Mouse (Mus musculus): ENCODE results near the gene Gm10184. TPM values are rescaled to one million over a fixed set of nuclear protein-coding genes. Genes with fewer than 3 reads are reported as not detected.
"Not testable (repeated sequence)": the region's sequence is repeated elsewhere in the genome, so short reads cannot be mapped to it uniquely, and the experiment has no call there.

Gm10184 gene
- polyA plus RNA-seq (2012; fragmentation: generic; extraction: Trizol): 149 TPM
- long read RNA-seq, experiment 1, transcript Gm10184-201 (1 exons, 1,988 nt): major isoform, 421 of 422 reads
- long read RNA-seq, experiment 1, partial matches to known transcripts: 0 of 422 reads
- long read RNA-seq, experiment 1, other reads (novel, unspliced or antisense): 1 of 422 reads
- long read RNA-seq, experiment 2, transcript Gm10184-201 (1 exons, 1,988 nt): major isoform, 3,207 of 3,212 reads
- long read RNA-seq, experiment 2, partial matches to known transcripts: 0 of 3,212 reads
- long read RNA-seq, experiment 2, other reads (novel, unspliced or antisense): 5 of 3,212 reads

DNA sequence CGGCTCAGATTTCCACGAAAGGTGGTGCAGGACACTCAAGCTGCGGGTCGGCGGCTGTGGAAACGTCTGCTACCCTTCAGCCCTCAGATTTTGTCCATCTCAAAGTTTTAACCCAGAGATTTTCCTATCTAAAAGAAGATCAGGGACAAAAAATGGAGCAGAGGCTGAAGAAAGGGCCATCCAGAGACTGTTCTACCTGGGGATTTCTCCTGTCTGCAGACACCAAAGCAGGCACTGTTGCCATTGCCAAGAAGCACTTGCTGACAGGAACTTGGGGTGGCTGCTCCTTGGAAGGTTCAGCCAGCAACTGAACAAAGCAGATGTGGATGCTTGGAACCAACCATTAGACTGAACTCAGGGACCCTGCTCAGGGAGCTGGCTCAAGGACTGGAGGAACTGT lies at the start of gene Gm10184:
Gene Gm10184 (minus strand): TSS at position 101 of the 400 bp plus-strand sequence.
- H3ac ChIP-seq (ENCODE audit: control insufficient read depth, insufficient read length, low read depth): no peak within 1 kb of the TSS
- TF ChIP-seq MYOD1 (IDR thresholded peaks at IDR 0.05; ENCODE audit: control insufficient read depth, insufficient read length, low read depth) (no peak), CTCF (IDR thresholded peaks at IDR 0.05; ENCODE audit: control insufficient read depth, insufficient read depth, insufficient read length) (no peak), CEBPB (IDR thresholded peaks at IDR 0.05; ENCODE audit: low read depth) (no peak), MAX (IDR thresholded peaks at IDR 0.05) (no peak), FOSL1 (IDR thresholded peaks at IDR 0.05; ENCODE audit: insufficient read depth, low read length, poor library complexity, severe bottlenecking) (no peak), MYOG (IDR thresholded peaks at IDR 0.05; ENCODE audit: control insufficient read depth, extremely low read depth, insufficient read length) (no peak), USF1 (IDR thresholded peaks at IDR 0.05; ENCODE audit: low read depth) (no peak)
- no peaks in the 10 kb centered on the region for H3K27me3 ChIP-seq (ENCODE audit: control insufficient read depth, insufficient read depth, insufficient read length)
- H3K36me3 ChIP-seq (ENCODE audit: control insufficient read depth, insufficient read depth): no peaks in the 10 kb centered on the region
- H3K79me2 ChIP-seq (ENCODE audit: control insufficient read depth, insufficient read depth): no peaks in the 10 kb centered on the region
- H3K79me3 ChIP-seq (ENCODE audit: low read depth): no peaks in the 10 kb centered on the region
- H3K4me3 ChIP-seq (ENCODE audit: insufficient read depth, poor library complexity, severe bottlenecking): no peak within 1 kb of the TSS

DNA sequence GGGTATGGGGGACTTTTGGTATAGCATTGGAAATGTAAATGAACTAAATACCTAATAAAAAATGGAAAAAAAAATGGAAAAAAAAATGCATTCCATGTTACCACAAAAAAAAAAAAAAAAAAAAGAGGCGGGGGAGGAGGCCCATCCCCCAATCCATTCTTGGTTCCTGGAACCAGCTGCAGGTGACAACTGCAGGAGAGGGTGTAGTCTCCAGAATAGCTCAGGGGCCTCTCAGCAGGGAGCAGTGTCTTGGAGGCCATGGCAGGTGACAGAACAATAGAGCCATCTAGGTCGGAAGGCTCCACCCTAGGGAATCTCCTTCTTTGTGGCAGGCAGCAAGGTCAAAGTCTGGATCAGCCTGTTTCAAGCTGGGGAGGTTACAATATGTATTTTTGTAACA lies 23.7 kb upstream of the Gm10184 start:
- Histone ChIP-seq H3K27me3 (ENCODE audit: control insufficient read depth, insufficient read depth, insufficient read length) (no peaks in the 10 kb centered on the region), H3K79me2 (ENCODE audit: control insufficient read depth, insufficient read depth) (no peaks in the 10 kb centered on the region), H3K79me3 (ENCODE audit: low read depth) (no peaks in the 10 kb centered on the region), H3K4me3 (ENCODE audit: insufficient read depth, poor library complexity, severe bottlenecking) (no peak overlapping the region), H3K36me3 (ENCODE audit: control insufficient read depth, insufficient read depth) (no peaks in the 10 kb centered on the region), H3ac (ENCODE audit: control insufficient read depth, insufficient read length, low read depth) (no peak overlapping the region)
- TF ChIP-seq FOSL1 (IDR thresholded peaks at IDR 0.05; ENCODE audit: insufficient read depth, low read length, poor library complexity, severe bottlenecking) (no peak), MYOG (IDR thresholded peaks at IDR 0.05; ENCODE audit: control insufficient read depth, extremely low read depth, insufficient read length) (no peak), USF1 (IDR thresholded peaks at IDR 0.05; ENCODE audit: low read depth) (no peak), CTCF (IDR thresholded peaks at IDR 0.05; ENCODE audit: control insufficient read depth, insufficient read depth, insufficient read length) (no peak), CEBPB (IDR thresholded peaks at IDR 0.05; ENCODE audit: low read depth) (no peak), MYOD1 (IDR thresholded peaks at IDR 0.05; ENCODE audit: control insufficient read depth, insufficient read length, low read depth) (no peak), MAX (IDR thresholded peaks at IDR 0.05) (no peak)

- TF ChIP-seq MAX (IDR thresholded peaks at IDR 0.05) (no peak), FOSL1 (IDR thresholded peaks at IDR 0.05; ENCODE audit: insufficient read depth, low read length, poor library complexity, severe bottlenecking) (no peak), MYOG (IDR thresholded peaks at IDR 0.05; ENCODE audit: control insufficient read depth, extremely low read depth, insufficient read length) (no peak), CTCF (IDR thresholded peaks at IDR 0.05; ENCODE audit: control insufficient read depth, insufficient read depth, insufficient read length) (no peak), CEBPB (IDR thresholded peaks at IDR 0.05; ENCODE audit: low read depth) (no peak), MYOD1 (IDR thresholded peaks at IDR 0.05; ENCODE audit: control insufficient read depth, insufficient read length, low read depth) (no peak), USF1 (IDR thresholded peaks at IDR 0.05; ENCODE audit: low read depth) (no peak)
- H3ac ChIP-seq (ENCODE audit: control insufficient read depth, insufficient read length, low read depth): no peak overlapping the region
- H3K4me3 ChIP-seq (ENCODE audit: insufficient read depth, poor library complexity, severe bottlenecking): no peak overlapping the region
These were observed 2.6 kb downstream of the Gm10184 start for GRCm38 (mm10) chr17:89907686-89908085.

DNA sequence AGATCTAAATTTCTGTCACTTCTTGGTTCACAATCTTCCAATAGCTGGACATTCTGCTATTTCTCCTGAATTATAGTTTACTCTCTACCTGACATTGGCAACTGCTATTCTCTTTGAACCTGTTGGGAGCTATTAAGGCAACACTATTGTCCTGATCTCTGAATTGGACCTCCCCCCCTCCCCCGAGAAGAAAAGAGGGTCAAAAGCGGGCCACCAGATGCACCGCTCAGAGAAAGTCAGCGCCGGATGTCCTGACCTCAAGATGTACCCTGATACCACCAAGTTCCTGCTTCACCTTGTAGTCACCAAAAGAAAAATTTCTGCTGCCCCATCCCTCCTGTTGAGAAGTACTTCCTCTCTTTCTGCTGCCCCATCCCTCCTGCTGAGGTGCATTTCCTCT lies 5.5 kb downstream of the Gm10184 start:
- H3ac ChIP-seq (ENCODE audit: control insufficient read depth, insufficient read length, low read depth); H3K79me3 ChIP-seq (ENCODE audit: low read depth); H3K36me3 ChIP-seq (ENCODE audit: control insufficient read depth, insufficient read depth); H3K4me3 ChIP-seq (ENCODE audit: insufficient read depth, poor library complexity, severe bottlenecking); H3K27me3 ChIP-seq (ENCODE audit: control insufficient read depth, insufficient read depth, insufficient read length); H3K79me2 ChIP-seq (ENCODE audit: control insufficient read depth, insufficient read depth): not testable (repeated sequence)

More at GRCm38 (mm10) chr17:89907686-89908085, 2.6 kb downstream of the Gm10184 start:
- Histone ChIP-seq H3K79me3 (ENCODE audit: low read depth) (no peaks in the 10 kb centered on the region), H3K36me3 (ENCODE audit: control insufficient read depth, insufficient read depth) (no peaks in the 10 kb centered on the region), H3K79me2 (ENCODE audit: control insufficient read depth, insufficient read depth) (no peaks in the 10 kb centered on the region), H3K27me3 (ENCODE audit: control insufficient read depth, insufficient read depth, insufficient read length) (no peaks in the 10 kb centered on the region)

GRCm38 (mm10) chr17:89902767-89903166 lies 7.5 kb downstream of the Gm10184 start:
- Histone ChIP-seq H3K27me3 (ENCODE audit: control insufficient read depth, insufficient read depth, insufficient read length) (no peaks in the 10 kb centered on the region), H3K4me3 (ENCODE audit: insufficient read depth, poor library complexity, severe bottlenecking) (no peak overlapping the region), H3K36me3 (ENCODE audit: control insufficient read depth, insufficient read depth) (no peaks in the 10 kb centered on the region), H3K79me3 (ENCODE audit: low read depth) (no peaks in the 10 kb centered on the region), H3K79me2 (ENCODE audit: control insufficient read depth, insufficient read depth) (no peaks in the 10 kb centered on the region), H3ac (ENCODE audit: control insufficient read depth, insufficient read length, low read depth) (no peak overlapping the region)
- TF ChIP-seq MYOG (IDR thresholded peaks at IDR 0.05; ENCODE audit: control insufficient read depth, extremely low read depth, insufficient read length) (no peak), FOSL1 (IDR thresholded peaks at IDR 0.05; ENCODE audit: insufficient read depth, low read length, poor library complexity, severe bottlenecking) (no peak), MYOD1 (IDR thresholded peaks at IDR 0.05; ENCODE audit: control insufficient read depth, insufficient read length, low read depth) (no peak), USF1 (IDR thresholded peaks at IDR 0.05; ENCODE audit: low read depth) (no peak)

DNA sequence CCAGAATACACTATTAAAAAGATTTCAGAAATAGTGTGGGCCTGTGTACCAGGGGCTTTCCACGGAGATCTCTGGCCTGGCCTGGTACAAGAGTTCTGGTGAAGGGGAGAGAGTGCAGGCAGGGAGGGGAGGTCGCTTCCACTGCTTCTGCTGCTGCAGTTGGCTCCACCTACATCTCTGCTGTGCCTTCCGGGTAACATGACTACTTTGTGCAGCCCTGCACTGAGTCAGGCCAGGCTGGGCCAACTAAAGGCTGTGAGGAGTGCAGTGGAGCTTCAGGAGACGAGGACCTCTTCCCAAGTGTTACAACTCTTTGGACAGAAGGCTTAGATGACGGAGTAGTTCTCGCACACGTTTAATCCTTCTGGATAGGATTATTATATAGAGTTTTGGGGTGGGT lies 9.6 kb downstream of the Gm10184 start:
- no peaks in the 10 kb centered on the region for H3K36me3 ChIP-seq (ENCODE audit: control insufficient read depth, insufficient read depth)
- TF ChIP-seq MAX (IDR thresholded peaks at IDR 0.05): no peak
- no peak for TF ChIP-seq CEBPB (IDR thresholded peaks at IDR 0.05; ENCODE audit: low read depth)
- TF ChIP-seq FOSL1 (IDR thresholded peaks at IDR 0.05; ENCODE audit: insufficient read depth, low read length, poor library complexity, severe bottlenecking): no peak
- TF ChIP-seq MYOD1 (IDR thresholded peaks at IDR 0.05; ENCODE audit: control insufficient read depth, insufficient read length, low read depth): no peak
- no peak for TF ChIP-seq MYOG (IDR thresholded peaks at IDR 0.05; ENCODE audit: control insufficient read depth, extremely low read depth, insufficient read length)
- TF ChIP-seq CTCF (IDR thresholded peaks at IDR 0.05; ENCODE audit: control insufficient read depth, insufficient read depth, insufficient read length): no peak
- TF ChIP-seq USF1 (IDR thresholded peaks at IDR 0.05; ENCODE audit: low read depth): no peak
- no peaks in the 10 kb centered on the region for H3K27me3 ChIP-seq (ENCODE audit: control insufficient read depth, insufficient read depth, insufficient read length)
- no peaks in the 10 kb centered on the region for H3K79me2 ChIP-seq (ENCODE audit: control insufficient read depth, insufficient read depth)
- H3K79me3 ChIP-seq (ENCODE audit: low read depth): no peaks in the 10 kb centered on the region
- no peak overlapping the region for H3ac ChIP-seq (ENCODE audit: control insufficient read depth, insufficient read length, low read depth)
- no peak overlapping the region for H3K4me3 ChIP-seq (ENCODE audit: insufficient read depth, poor library complexity, severe bottlenecking)
